20 mouse cellular contexts compared by ENCODE assay signal in the genomic region with DNA sequence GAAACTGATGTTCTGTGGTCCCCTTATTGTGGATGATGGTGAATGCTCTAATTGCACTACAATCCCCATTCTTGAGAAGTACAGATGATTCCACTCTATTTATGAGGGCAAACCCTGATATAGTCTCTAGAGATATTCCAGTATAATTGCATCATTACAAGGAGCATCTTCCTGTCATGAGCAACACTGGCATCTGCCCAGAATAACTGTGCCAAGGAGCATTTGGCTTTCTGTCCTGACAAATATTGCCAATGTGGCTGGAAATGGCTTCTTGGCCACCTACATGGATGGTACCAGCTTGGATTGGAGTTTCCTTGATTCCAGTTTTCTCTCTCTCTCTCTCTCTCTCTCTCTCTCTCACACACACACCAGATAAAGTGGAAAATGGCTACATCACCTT. TPM values are rescaled to one million over a fixed set of nuclear protein-coding genes. Genes with fewer than 3 reads are reported as not detected.
DNase-seq lines count a peak whose midpoint lies in the region; ATAC-seq and TF ChIP-seq lines count a peak whose summit lies in the region.
"Had no signal": no experiment of that assay in that cellular context is flagged by ENCODE, and none has a peak within 500 bp of the region (broad histone marks: within the 10 kb centered on the region; RNA-seq: fewer than 3 reads in every experiment).

No protein-coding gene starts in this region.

- H3K36me3 ChIP-seq in hindbrain, postnatal 0 days (ENCODE audit: insufficient read depth, low read length), result no peaks in the 10 kb centered on the region
- H3K36me3 ChIP-seq in hindbrain, embryonic 13.5 days, result no peaks in the 10 kb centered on the region
- H3K36me3 ChIP-seq in stomach, postnatal 0 days (ENCODE audit: control insufficient read depth, insufficient read depth, low read length), result no peaks in the 10 kb centered on the region
- H3K36me3 ChIP-seq: forebrain, embryonic 15.5 days; G1E; heart, embryonic 15.5 days; hindbrain, embryonic 10.5 days; intestine, embryonic 15.5 days; kidney, embryonic 15.5 days; midbrain, embryonic 15.5 days had no signal

- H3K4me2 ChIP-seq in hindbrain, postnatal 0 days (ENCODE audit: low read depth, low read length), result no peak overlapping the region
- H3K4me2 ChIP-seq in hindbrain, embryonic 13.5 days, result no peak overlapping the region
- no peak overlapping the region for H3K4me2 ChIP-seq in stomach, postnatal 0 days (replicated peaks; ENCODE audit: low read depth)
- H3K4me2 ChIP-seq: forebrain, embryonic 15.5 days; heart, embryonic 15.5 days; intestine, embryonic 15.5 days; kidney, embryonic 15.5 days; liver, embryonic 11.5 days; lung, embryonic 14.5 days; midbrain, embryonic 15.5 days had no signal

- no peaks in the 10 kb centered on the region for H3K4me1 ChIP-seq in hindbrain, postnatal 0 days (ENCODE audit: insufficient read depth, low read length)
- H3K4me1 ChIP-seq in hindbrain, embryonic 13.5 days (replicated peaks), result no peaks in the 10 kb centered on the region
- H3K4me1 ChIP-seq in stomach, postnatal 0 days (replicated peaks; ENCODE audit: control insufficient read depth, insufficient read depth), result no peaks in the 10 kb centered on the region
- H3K4me1 ChIP-seq: forebrain, embryonic 15.5 days; heart, embryonic 15.5 days; hindbrain, embryonic 10.5 days; kidney, embryonic 15.5 days; midbrain, embryonic 15.5 days had no signal

- ATAC-seq in hindbrain, postnatal 0 days, result no peak
- no peak for ATAC-seq in hindbrain, embryonic 13.5 days (ENCODE audit: low FRiP score)
- ATAC-seq in stomach, postnatal 0 days (ENCODE audit: low FRiP score, low TSS enrichment), result no peak
- ATAC-seq: CD4-positive, CD25-positive, alpha-beta regulatory T cell, adult 4 months; forebrain, embryonic 15.5 days; intestine, embryonic 15.5 days; midbrain, embryonic 15.5 days had no signal

- no peak for TF ChIP-seq CTCF in hindbrain, postnatal 0 days (IDR thresholded peaks at IDR 0.05; ENCODE audit: low read depth)
- no peak for TF ChIP-seq CTCF in stomach, postnatal 0 days (IDR thresholded peaks at IDR 0.05; ENCODE audit: low read depth)

- H3K9ac ChIP-seq in hindbrain, postnatal 0 days (replicated peaks; ENCODE audit: low read length), result no peak overlapping the region
- no peak overlapping the region for H3K9ac ChIP-seq in hindbrain, embryonic 13.5 days
- H3K9ac ChIP-seq in stomach, postnatal 0 days (ENCODE audit: low read length), result no peak overlapping the region
- H3K9ac ChIP-seq: forebrain, embryonic 15.5 days; heart, embryonic 15.5 days; intestine, embryonic 15.5 days; kidney, embryonic 15.5 days; lung, embryonic 14.5 days; midbrain, embryonic 15.5 days had no signal

- no peak overlapping the region for H3K4me3 ChIP-seq in hindbrain, postnatal 0 days (ENCODE audit: low read length)
- no peak overlapping the region for H3K4me3 ChIP-seq in hindbrain, embryonic 13.5 days
- H3K4me3 ChIP-seq in stomach, postnatal 0 days (ENCODE audit: low read depth, low read length), result no peak overlapping the region
- H3K4me3 ChIP-seq: forebrain, embryonic 15.5 days; heart, adult 2 months; heart, embryonic 15.5 days; hindbrain, embryonic 10.5 days; intestine, embryonic 15.5 days; kidney, embryonic 15.5 days; midbrain, embryonic 15.5 days had no signal

- no peaks in the 10 kb centered on the region for H3K9me3 ChIP-seq in hindbrain, postnatal 0 days (ENCODE audit: low read length)
- no peaks in the 10 kb centered on the region for H3K9me3 ChIP-seq in hindbrain, embryonic 13.5 days
- no peaks in the 10 kb centered on the region for H3K9me3 ChIP-seq in stomach, postnatal 0 days (ENCODE audit: control insufficient read depth, low read length)
- H3K9me3 ChIP-seq: forebrain, embryonic 15.5 days; G1E; heart, embryonic 15.5 days; hindbrain, embryonic 10.5 days; intestine, embryonic 15.5 days; kidney, embryonic 15.5 days; midbrain, embryonic 15.5 days had no signal

- H3K27ac ChIP-seq in hindbrain, postnatal 0 days, result no peak overlapping the region
- no peak overlapping the region for H3K27ac ChIP-seq in hindbrain, embryonic 13.5 days
- H3K27ac ChIP-seq in stomach, postnatal 0 days (replicated peaks), result no peak overlapping the region
- H3K27ac ChIP-seq: forebrain, embryonic 15.5 days; heart, adult 2 months; heart, embryonic 15.5 days; hindbrain, embryonic 10.5 days; intestine, embryonic 15.5 days; kidney, embryonic 15.5 days; midbrain, embryonic 15.5 days had no signal

- TF ChIP-seq EP300 in stomach, postnatal 0 days (optimal IDR thresholded peaks at IDR 0.05), result no peak

- no peaks in the 10 kb centered on the region; the same call in 1 of the 2 replicates for H3K27me3 ChIP-seq in hindbrain, postnatal 0 days (ENCODE audit: insufficient read depth, low read length)
- H3K27me3 ChIP-seq in hindbrain, embryonic 13.5 days, result no peaks in the 10 kb centered on the region
- no peaks in the 10 kb centered on the region for H3K27me3 ChIP-seq in stomach, postnatal 0 days (ENCODE audit: control insufficient read depth, insufficient read depth, low read length)
- H3K27me3 ChIP-seq: forebrain, embryonic 15.5 days; heart, embryonic 15.5 days; intestine, embryonic 15.5 days; kidney, embryonic 15.5 days; midbrain, embryonic 15.5 days had no signal

- peak; percentile 75 for DNase-seq in hindbrain, postnatal 0 days (ENCODE audit: low spot score)
- DNase-seq in brain, adult 2 months (ENCODE audit: low read depth, low spot score), result peak; percentile 95
- DNase-seq in cerebellum, adult 11-12 months, result peak; percentile 86
- DNase-seq in cerebellum, postnatal 25 days, result peak; percentile 83 to 87
- DNase-seq in thymus, postnatal 4 days, result no peak
- no peak for DNase-seq in stomach, postnatal 0 days (ENCODE audit: low spot score)
- DNase-seq: gastrocnemius, postnatal 10 days; heart, adult 2 months; lung, embryonic 14.5 days; thymus, postnatal 25 days had no signal

RNA-seq across cellular contexts. Expression of a gene that starts 35.7 kb away (rescaled TPM):
- 153 and 182 TPM in 2 replicates for total RNA-seq in hindbrain, postnatal 0 days (2014; rRNA removed)
- polyA plus RNA-seq in hindbrain, postnatal 0 days (2015; fragmentation: Nextera tagmentation; extraction: Ambion mirVana), result 46.1 and 51.6 TPM in 2 replicates
- polyA plus RNA-seq in hindbrain, embryonic 13.5 days (2015; fragmentation: Nextera tagmentation; extraction: Ambion mirVana), result 22.0 and 24.5 TPM in 2 replicates
- polyA plus RNA-seq in stomach, postnatal 0 days (2015; fragmentation: Nextera tagmentation; extraction: Ambion mirVana), result 15.1 and 16.8 TPM in 2 replicates
- total RNA-seq: G1E had no signal
- polyA plus RNA-seq: G1E had no signal

Comparison
In these comparisons a context has a peak if more than half of its experiments do, and no peak if none do; other contexts are left out.
1. DNase-seq: peak in hindbrain, postnatal 0 days (single experiment), brain, adult 2 months (single experiment), cerebellum, adult 11-12 months (single experiment) and cerebellum, postnatal 25 days (2 of 2); none in thymus, postnatal 4 days (single experiment) and stomach, postnatal 0 days (single experiment).